Mouse (Mus musculus) kidney, postnatal 10 days (tissue): ENCODE measurements around the gene Rgs8.

Source experiments
- DNase-seq: peaks from one replicate; pipeline ENCODE4 v3.0.0; 2021; ENCODE audit warnings: mixed read lengths

Gene Rgs8

DNA sequence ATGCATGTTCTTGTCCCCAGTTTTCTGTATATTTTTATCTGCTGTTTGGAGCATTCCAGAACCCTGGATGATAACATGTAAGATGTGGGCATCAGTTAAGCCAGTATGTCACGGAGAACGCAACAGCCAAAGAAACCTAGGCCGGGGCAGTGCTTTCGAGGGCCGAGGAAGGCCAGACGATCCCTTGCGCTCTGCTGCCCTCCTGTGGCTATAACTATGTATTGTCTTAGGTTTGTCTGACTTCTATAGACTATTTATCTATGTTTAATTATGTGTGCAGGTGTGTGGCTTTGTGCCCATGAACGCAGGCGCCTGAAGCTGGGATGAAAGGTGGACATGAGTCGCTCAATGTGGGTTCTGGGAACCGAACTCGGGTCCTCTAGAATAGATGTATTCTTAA is 93.9 kb downstream of the Rgs8 start:
- DNase-seq: peak; percentile 88

- DNase-seq: no peak
These were observed 95.2 kb downstream of the Rgs8 start for GRCm38 (mm10) chr1:153747861-153748530.

- peak; percentile 87 for DNase-seq
These were observed 95.7 kb downstream of the Rgs8 start for GRCm38 (mm10) chr1:153748549-153748948.

DNA sequence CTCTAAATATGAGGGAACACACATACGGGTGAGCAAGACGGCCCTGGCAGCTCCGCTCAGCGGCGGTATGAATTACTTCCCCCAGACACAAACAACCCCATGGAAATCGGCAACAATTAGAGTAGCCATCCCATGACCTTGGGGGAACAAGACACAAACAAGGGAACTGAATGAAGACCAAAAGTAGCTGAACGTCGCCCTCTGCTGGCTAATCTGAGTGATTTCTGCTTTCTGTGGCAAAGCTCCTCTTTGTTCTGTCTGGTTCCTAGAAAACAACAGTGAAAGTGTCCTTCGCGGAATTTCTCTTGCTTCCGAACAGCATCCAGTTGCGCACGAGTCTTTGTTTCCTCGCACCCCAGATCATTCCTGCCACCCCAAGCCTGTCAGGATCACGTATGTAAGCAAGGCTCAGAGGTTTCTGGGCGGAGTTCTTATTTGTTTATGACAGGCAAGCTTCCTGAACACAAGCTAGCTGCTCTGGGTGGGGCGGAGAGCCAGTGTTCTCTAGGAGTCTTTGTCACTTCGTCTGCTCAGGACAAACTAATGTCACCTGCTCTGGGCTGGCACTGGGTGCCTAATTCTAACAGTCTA is 96.5 kb downstream of the Rgs8 start, which contains the start of gene Rnasel:
TSS of gene Rnasel (plus strand) at position 216 of the 591 bp plus-strand sequence.
- peak; percentile 82 for DNase-seq
